Mouse (Mus musculus) neural tube, embryonic 13.5 days (tissue): ENCODE data around the gene Troap. TPM values are rescaled to one million over a fixed set of nuclear protein-coding genes. Genes with fewer than 3 reads are reported as not detected.
A peak's percentile ranks its signal among the peaks of the same experiment; 100 is the strongest.

Source experiments
- ATAC-seq: fragments of 200-750 bp; cut with Nextera tagmentation; 2 replicates; pipeline ENCODE4 v1.8.0; 2017; ENCODE audit warnings: low read depth, mild to moderate bottlenecking, moderate TSS enrichment, moderate library complexity
- H3K27ac ChIP-seq: fragments of 300-500 bp; sonication (generic); replicated peaks from 2 replicates; pipeline ENCODE4 v1.5.1; 2015; ENCODE audit warnings: moderate library complexity, mild to moderate bottlenecking, inconsistent platforms
- H3K27me3 ChIP-seq: fragments of 300-500 bp; sonication (generic); 2 replicates; pipeline ENCODE4 v1.6.1; 2015; ENCODE audit warnings: mild to moderate bottlenecking, inconsistent platforms
- H3K36me3 ChIP-seq: fragments of 300-500 bp; sonication (generic); 2 replicates; pipeline ENCODE4 v1.6.1; 2015; ENCODE audit warnings: mild to moderate bottlenecking, inconsistent platforms
- H3K4me1 ChIP-seq: fragments of 300-500 bp; sonication (generic); replicated peaks from 2 replicates; pipeline ENCODE4 v1.6.1; 2015; ENCODE audit warnings: inconsistent platforms
- H3K4me2 ChIP-seq: fragments of 300-500 bp; sonication (generic); 2 replicates; pipeline ENCODE4 v1.6.1; 2015; ENCODE audit warnings: inconsistent platforms, mild to moderate bottlenecking, moderate library complexity
- H3K4me3 ChIP-seq: fragments of 300-500 bp; sonication (generic); 2 replicates; pipeline ENCODE4 v1.5.1; 2015; ENCODE audit warnings: mild to moderate bottlenecking, inconsistent platforms
- H3K9ac ChIP-seq: fragments of 300-500 bp; sonication (generic); 2 replicates; pipeline ENCODE4 v1.6.1; 2015; ENCODE audit warnings: moderate library complexity, mild to moderate bottlenecking, inconsistent platforms
- H3K9me3 ChIP-seq: fragments of 300-500 bp; sonication (generic); 2 replicates; pipeline ENCODE4 v1.6.1; 2016; ENCODE audit warnings: inconsistent platforms
- WGBS: fragments of 180-500 bp; shearing (Covaris S2); methylation state at CpG from one replicate; pipeline ENCODE4 v1.1.7; 2015; 5-methylcytosine and 5-hydroxymethylcytosine counted together
- polyA plus RNA-seq: library from polyadenylated mRNA; unstranded; fragments of >200 nt; fragmentation: Nextera tagmentation; extraction: Ambion mirVana; gene quantifications from 2 replicates; pipeline ENCODE4 v1.2.1, GENCODE M21; 2015

Troap gene
- polyA plus RNA-seq, 1 experiment from 2014 or later, result 6.3 TPM

DNA sequence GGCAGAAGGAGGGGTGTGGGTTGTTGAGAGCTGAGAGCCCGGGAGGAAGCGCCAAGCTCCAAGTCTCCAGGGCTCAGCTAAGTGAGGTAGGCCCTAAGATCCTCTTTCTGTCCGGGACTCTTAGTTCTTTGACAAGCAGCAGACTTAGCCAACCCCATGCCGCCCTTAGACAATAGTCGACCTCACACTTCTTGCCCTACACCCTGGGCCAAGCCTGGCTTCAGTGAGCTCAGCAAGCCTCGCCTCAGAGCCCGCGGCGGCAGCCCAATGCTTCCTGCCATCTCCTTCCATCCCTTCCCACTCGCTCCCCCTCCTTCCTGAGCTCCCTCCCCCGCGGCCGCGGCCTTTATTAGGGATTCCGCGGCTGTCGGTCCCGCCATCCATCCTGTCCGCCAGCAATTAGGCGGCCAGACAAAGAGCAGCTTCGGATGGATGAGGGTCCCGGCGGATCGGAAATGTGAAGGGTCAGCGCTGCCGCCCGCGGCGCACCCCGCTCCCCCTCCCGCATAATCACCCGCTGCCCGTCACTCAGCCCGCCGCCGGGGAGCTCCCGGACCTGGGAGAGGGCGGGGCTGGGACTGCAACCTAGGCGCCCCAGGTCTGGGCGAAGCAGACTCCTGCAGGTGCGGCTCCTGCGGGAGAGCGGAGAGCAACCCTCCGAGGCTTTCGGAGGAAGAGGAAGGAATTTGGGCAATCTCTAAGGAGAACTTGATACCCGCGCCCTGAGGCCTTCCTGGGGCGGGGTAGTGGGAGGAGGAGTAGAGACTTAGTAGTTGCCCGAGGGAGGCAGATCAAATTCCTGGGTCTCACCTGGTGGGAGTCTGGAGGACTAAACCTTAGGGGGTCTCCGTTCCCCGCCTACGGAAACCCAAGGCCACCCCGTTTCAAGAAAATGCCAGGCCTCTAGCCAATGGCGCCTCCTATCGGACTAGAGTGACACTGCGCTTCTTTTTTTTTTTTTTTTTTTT lies 19.2 kb downstream of the Troap start:
- under 1% methylated on average over 56 of the region's 56 CpGs for WGBS
- Histone ChIP-seq H3K36me3 (no peaks in the 10 kb centered on the region), H3K27ac (peak overlapping the region; percentile 74), H3K27me3 (peaks cover 89% of the 10 kb centered on the region), H3K9me3 (no peaks in the 10 kb centered on the region), H3K9ac (peak overlapping the region; percentile 71), H3K4me3 (peak overlapping the region; percentile 43), H3K4me2 (peak overlapping the region; percentile 82), H3K4me1 (peaks cover 77% of the 10 kb centered on the region)
- peak; percentile 36 for ATAC-seq

DNA sequence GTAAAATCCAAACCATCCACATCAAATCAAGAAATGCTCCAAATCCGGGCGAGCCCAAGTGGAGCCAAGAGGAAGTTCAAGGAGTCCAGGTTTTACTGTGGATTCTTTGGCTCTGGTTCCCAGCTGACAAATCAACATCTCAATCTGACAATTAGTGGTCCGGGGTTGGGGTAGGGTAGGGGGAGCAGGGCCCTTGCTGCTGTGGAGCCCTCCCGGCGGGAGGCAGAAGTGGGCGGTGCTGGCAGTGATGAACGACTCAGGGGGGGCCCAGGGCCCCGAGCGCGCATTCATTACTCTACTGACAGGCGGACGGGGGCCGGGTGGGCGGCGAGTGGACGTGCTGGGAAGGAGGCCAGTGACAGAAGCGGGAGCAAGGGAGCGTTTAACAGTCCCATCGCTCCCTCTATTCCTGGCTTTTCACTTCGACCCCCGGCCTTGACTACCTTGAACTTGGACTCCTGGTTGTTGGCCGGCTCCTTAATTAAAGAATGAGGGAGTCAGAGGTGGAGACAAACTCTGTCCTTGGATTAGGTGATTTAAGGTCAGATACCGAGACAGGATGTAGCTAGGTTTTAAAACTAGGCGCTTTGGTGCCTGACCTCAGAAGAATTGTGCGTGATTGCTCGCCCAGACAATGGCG lies 20.4 kb downstream of the Troap start:
- H3K27ac ChIP-seq, result no peak overlapping the region
- H3K4me2 ChIP-seq, result peak overlapping the region; percentile 31
- peaks cover 89% of the 10 kb centered on the region for H3K27me3 ChIP-seq
- 2% methylated on average over 27 of the region's 27 CpGs for WGBS
- H3K4me3 ChIP-seq, result no peak overlapping the region
- H3K36me3 ChIP-seq, result no peaks in the 10 kb centered on the region
- peaks cover 75% of the 10 kb centered on the region for H3K4me1 ChIP-seq
- H3K9me3 ChIP-seq, result no peaks in the 10 kb centered on the region
- peak; percentile 33 for ATAC-seq
- H3K9ac ChIP-seq, result peak overlapping the region; percentile 23; the same call in 1 of the 2 replicates

DNA sequence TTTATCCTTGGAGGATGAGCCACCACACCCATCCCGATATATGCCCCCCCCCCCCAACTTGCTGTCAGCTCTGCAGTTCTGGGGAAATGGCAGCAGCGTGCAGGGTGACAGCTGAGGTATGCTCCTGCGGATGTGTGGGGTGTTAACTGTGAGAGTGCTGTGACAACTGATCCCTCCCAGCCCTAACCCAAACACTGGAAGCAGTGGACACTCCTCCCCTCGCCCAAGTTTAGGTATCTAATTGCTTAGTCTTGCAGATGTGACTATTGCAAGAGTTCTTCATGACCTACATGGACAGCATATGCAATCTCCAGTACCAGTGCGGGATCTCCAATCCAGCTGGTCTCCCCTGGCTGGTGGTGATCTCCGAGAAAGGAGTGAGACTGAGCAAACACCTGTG lies 21.0 kb downstream of the Troap start:
- 6% methylated on average over 6 of the region's 6 CpGs for WGBS
- Histone ChIP-seq H3K27ac (no peak overlapping the region), H3K4me1 (peaks cover 75% of the 10 kb centered on the region), H3K4me3 (no peak overlapping the region), H3K36me3 (no peaks in the 10 kb centered on the region), H3K27me3 (peaks cover 89% of the 10 kb centered on the region), H3K9ac (no peak overlapping the region), H3K9me3 (no peaks in the 10 kb centered on the region), H3K4me2 (peak overlapping the region; percentile 31; the same call in 1 of the 2 replicates)
- no peak for ATAC-seq

- Histone ChIP-seq H3K9ac (peak overlapping the region; percentile 65), H3K9me3 (no peaks in the 10 kb centered on the region), H3K4me2 (peak overlapping the region; percentile 71), H3K4me1 (peaks cover 66% of the 10 kb centered on the region), H3K27ac (no peak overlapping the region), H3K27me3 (peaks cover 89% of the 10 kb centered on the region), H3K36me3 (no peaks in the 10 kb centered on the region), H3K4me3 (peak overlapping the region; percentile 37)
- WGBS, result 2% methylated on average over 24 of the region's 24 CpGs
- ATAC-seq, result no peak
Observed at GRCm38 (mm10) chr15:99096061-99096793, 21.9 kb downstream of the Troap start.

DNA sequence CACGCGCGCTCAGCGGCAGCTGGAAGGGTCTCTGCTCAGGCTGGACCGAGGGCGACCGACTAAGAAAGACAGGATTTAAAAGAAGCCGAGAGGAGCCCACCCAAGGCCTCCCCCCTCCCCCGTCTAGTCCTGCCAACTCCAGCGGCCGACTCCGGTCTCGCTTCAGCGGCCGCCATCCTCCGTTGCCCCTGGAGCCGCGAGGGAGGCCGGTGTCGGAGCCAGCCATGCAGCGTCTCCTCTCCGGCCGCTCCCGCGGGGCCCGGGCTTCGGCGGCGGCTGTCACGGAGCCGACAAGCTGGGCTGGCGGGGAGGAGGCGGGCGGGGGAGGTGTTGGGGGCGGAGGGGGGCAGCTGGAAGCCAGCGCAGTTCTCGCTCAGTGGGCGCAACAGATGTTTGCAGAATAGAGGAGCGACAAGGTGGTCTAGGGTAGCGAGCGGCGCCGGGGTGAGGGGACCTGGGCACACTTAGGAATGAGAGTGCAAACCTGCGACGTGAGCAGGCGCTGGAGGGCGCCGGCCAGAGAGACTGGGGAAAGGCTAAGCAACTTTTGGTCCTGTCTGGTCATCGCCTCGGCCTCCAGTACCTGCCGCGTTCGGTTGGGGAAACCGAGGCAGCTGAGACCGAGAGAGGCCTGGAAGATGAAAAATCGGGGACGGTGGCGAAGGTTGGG lies 22.6 kb downstream of the Troap start:
- ATAC-seq, result no peak
- Histone ChIP-seq H3K4me2 (peak overlapping the region; percentile 71), H3K4me3 (peak overlapping the region; percentile 37), H3K4me1 (peaks cover 62% of the 10 kb centered on the region), H3K27ac (no peak overlapping the region), H3K9ac (peak overlapping the region; percentile 65), H3K36me3 (no peaks in the 10 kb centered on the region), H3K9me3 (no peaks in the 10 kb centered on the region), H3K27me3 (peaks cover 87% of the 10 kb centered on the region)
- under 1% methylated on average over 56 of the region's 58 CpGs for WGBS

DNA sequence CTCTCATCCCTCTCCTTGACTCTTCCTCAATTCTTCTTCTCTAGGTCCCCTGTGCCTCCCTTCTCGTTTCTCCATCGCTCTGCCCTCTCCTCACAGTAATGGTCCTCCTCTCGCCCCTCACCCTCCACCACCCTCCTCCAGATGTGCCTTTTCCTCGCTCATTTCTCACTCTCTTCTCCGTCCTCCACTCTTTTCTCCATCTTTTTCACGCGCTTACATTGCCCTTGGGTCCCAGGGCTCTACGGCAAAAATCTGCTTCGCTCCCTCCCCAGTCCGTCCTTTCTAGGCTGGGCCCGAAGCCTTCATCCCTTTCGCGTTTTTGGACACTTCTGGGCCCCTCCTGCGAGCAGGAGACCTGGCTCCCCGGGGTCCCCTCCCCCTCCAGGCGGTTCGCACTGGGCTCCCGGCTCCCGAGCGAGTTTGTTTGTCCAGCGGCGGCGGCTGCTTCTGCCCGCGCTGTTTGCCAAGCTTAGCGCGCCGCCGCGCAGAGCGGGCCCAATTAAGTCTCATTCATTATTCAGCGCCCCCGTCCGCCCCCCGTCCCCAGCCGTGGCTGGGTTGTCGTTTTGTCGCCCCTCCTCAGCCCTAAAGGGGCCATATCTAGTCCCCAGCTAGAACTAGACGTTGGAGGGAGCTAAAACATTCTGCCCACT lies 23.6 kb downstream of the Troap start:
- ATAC-seq, result no peak
- H3K4me1 ChIP-seq, result peaks cover 59% of the 10 kb centered on the region
- peak overlapping the region; percentile 65 for H3K9ac ChIP-seq
- H3K4me2 ChIP-seq, result peak overlapping the region; percentile 71
- H3K4me3 ChIP-seq, result peak overlapping the region; percentile 37
- peaks cover 77% of the 10 kb centered on the region for H3K27me3 ChIP-seq
- no peaks in the 10 kb centered on the region for H3K36me3 ChIP-seq
- H3K9me3 ChIP-seq, result no peaks in the 10 kb centered on the region
- 0 out of 2 replicates have a peak overlapping the region, but pooled peaks have one; percentile 3 for H3K27ac ChIP-seq
- under 1% methylated on average over 39 of the region's 39 CpGs for WGBS

DNA sequence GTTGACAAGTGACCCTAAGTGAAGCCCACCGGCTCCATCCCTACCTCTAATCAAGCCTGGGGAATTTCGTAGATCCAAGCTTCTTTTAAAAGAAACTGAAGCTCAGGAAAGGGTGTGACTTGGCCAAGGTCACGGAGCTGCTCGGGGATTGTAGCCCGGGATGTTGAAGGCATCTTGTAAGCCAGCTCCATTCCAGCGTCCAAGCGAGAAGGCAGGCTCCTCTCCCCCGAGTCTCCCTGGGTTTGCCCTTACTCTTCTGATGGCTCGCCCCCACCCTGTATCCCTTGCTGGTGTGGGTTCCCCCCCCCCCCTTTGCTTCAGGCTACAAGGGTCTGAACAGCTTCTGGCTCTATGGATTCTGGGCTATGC lies 24.1 kb downstream of the Troap start:
- Histone ChIP-seq H3K36me3 (no peaks in the 10 kb centered on the region), H3K27me3 (peaks cover 72% of the 10 kb centered on the region), H3K4me1 (peaks cover 54% of the 10 kb centered on the region), H3K9me3 (no peaks in the 10 kb centered on the region), H3K4me3 (peak overlapping the region; percentile 37), H3K4me2 (peak overlapping the region; percentile 71), H3K27ac (no peak overlapping the region), H3K9ac (peak overlapping the region; percentile 65; the same call in 1 of the 2 replicates)
- no peak for ATAC-seq
- under 1% methylated on average over 8 of the region's 9 CpGs for WGBS

- WGBS, result under 1% methylated on average over 15 of the region's 15 CpGs
- Histone ChIP-seq H3K9ac (no peak overlapping the region), H3K27ac (no peak overlapping the region), H3K36me3 (no peaks in the 10 kb centered on the region), H3K27me3 (peaks cover 72% of the 10 kb centered on the region), H3K4me1 (peaks cover 48% of the 10 kb centered on the region), H3K9me3 (no peaks in the 10 kb centered on the region), H3K4me2 (peak overlapping the region; percentile 71; the same call in 1 of the 2 replicates), H3K4me3 (peak overlapping the region; percentile 37; the same call in 1 of the 2 replicates)
- ATAC-seq, result no peak
Observed at GRCm38 (mm10) chr15:99099139-99099556, 24.8 kb downstream of the Troap start.

DNA sequence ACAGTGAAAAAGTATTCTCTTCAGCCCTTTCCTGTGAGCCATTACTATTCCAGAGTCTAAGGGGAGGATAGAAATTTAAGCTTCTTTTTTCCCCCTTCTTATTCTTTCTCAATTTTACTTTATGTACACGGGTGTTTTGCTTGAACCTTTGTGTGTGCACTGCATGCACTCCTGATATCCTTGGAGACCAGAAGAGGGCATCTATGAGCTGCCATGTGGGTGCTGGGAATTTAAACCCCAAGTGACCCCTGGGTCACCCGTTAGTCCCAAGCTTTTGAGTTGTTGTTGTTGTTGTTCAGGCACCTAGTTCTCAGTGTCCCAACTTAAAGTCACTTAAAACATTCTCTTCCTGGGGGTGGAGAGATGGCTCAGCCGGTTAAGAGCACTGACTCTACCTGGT lies 25.6 kb downstream of the Troap start:
- Histone ChIP-seq H3K4me1 (peaks cover 42% of the 10 kb centered on the region), H3K27me3 (peaks cover 66% of the 10 kb centered on the region)
- WGBS, result 52% methylated on average over 3 of the region's 3 CpGs

DNA sequence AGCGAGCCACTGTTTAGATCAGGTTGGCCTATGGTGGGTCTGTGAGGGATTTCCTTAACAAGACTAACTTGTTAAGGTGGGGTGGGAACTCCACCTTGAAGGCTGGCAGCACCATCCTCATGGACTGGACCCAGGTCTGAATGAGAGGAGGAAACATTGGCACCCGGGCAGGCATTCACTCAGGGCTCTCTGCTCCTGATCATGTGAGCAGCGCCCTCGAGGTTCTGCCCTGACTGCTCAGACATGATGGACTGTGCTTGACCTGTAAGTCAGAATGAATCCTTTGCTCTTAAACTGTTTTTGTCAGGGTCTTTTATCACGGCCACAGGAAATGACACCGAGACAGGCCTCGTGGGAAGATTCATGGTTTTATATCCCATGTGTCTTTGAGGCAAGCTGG lies 30.9 kb downstream of the Troap start:
- Histone ChIP-seq H3K9ac (no peak overlapping the region), H3K4me3 (no peak overlapping the region), H3K27ac (no peak overlapping the region), H3K36me3 (no peaks in the 10 kb centered on the region), H3K9me3 (no peaks in the 10 kb centered on the region), H3K27me3 (peaks cover 14% of the 10 kb centered on the region), H3K4me1 (no peaks in the 10 kb centered on the region), H3K4me2 (no peak overlapping the region)
- no peak for ATAC-seq
- WGBS, result 54% methylated on average over 7 of the region's 7 CpGs

More for the DNA sequence above, 25.6 kb downstream of the Troap start:
- Histone ChIP-seq H3K9me3 (no peaks in the 10 kb centered on the region), H3K4me3 (no peak overlapping the region), H3K9ac (no peak overlapping the region), H3K4me2 (no peak overlapping the region), H3K27ac (no peak overlapping the region), H3K36me3 (no peaks in the 10 kb centered on the region)
- ATAC-seq, result no peak

DNA sequence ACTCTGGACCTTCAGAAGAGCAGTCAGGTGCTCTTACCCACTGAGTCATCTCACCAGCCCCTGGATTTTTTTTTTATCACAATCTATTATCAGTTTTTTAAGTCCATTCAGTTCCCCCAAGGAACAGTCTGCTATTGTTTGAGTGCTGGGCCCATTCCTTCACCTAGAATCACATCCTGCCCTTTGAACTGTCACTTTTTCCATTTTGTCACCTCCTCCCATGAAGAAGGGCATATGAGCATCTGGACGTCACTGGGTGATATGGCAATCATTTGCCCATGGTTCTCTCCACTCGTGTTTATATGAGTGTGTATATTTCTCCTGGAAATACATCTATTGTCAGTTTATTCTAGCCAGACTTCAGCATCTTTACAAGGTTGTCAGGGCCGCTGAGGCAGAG lies 33.5 kb downstream of the Troap start:
- no peak overlapping the region for H3K4me2 ChIP-seq
- no peak overlapping the region for H3K4me3 ChIP-seq
- no peaks in the 10 kb centered on the region for H3K9me3 ChIP-seq
- no peaks in the 10 kb centered on the region for H3K27me3 ChIP-seq
- no peak for ATAC-seq
- no peak overlapping the region for H3K9ac ChIP-seq
- WGBS, result 87% methylated on average over 3 of the region's 3 CpGs
- no peak overlapping the region for H3K27ac ChIP-seq
- no peaks in the 10 kb centered on the region for H3K36me3 ChIP-seq
- no peaks in the 10 kb centered on the region for H3K4me1 ChIP-seq
